Mouse (Mus musculus) splenic B cell, adult 2 months (primary cell): ENCODE measurements around the gene Samd4.

Experiments
- DNase-seq: peaks from one replicate; pipeline ENCODE4 v3.0.0-alpha.2; 2011; ENCODE audit warnings: low read depth, low spot score
- H3K27me3 ChIP-seq: 2 replicates; pipeline ENCODE4 v1.6.1; 2012; ENCODE audit warnings: mild to moderate bottlenecking, low read length, moderate library complexity, mixed read lengths; ENCODE audit not compliant: control insufficient read depth, poor library complexity, insufficient read depth, severe bottlenecking
- H3K36me3 ChIP-seq: 2 replicates; pipeline ENCODE4 v1.6.1; 2012; ENCODE audit warnings: mild to moderate bottlenecking, low read length, moderate library complexity, mixed read lengths; ENCODE audit not compliant: control insufficient read depth, poor library complexity, insufficient read depth, severe bottlenecking

Samd4 gene

DNA sequence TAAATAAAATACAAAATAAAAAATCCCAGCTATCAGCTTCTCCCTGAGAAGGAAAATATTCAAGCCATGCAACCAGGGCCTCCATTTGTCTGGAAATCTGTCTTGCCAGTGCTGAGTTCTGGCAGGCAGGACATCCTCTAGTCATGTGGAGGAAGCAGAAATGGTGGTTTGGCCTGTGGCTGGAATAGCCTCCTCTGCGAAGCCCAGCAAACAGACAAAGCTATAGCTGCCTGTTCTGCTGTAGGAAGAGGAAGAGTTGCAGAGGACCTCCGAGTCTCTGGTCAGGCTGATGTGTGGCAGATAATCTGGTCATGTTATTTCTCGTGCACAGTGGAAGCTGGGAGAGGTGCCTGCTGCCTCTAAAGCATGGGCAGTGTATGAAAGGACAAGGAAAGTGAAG is 256.2 kb downstream of the Samd4 start:
- H3K27me3 ChIP-seq, result no peaks in the 10 kb centered on the region
- no peak for DNase-seq
- no peaks in the 10 kb centered on the region for H3K36me3 ChIP-seq

DNA sequence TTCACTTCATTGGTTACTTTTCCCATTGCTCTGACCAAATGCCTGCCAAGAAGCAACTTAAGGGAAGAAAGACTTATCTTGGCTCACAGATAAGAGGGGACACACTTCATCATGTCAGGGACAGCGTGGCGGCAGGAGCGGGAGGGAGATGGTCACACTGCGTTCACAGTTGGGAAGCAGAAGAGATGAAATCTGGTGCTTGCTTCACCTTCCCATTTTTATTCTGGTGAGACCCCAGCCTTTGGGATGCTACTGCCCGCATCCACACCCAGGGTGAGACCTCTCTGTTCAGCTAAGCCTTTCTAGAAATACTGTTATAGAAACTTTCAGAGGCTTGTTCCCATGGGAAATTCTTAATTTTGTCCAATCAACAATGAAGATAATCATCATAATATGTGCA is 261.7 kb downstream of the Samd4 start:
- no peaks in the 10 kb centered on the region for H3K36me3 ChIP-seq
- no peaks in the 10 kb centered on the region for H3K27me3 ChIP-seq
- DNase-seq, result no peak

DNA sequence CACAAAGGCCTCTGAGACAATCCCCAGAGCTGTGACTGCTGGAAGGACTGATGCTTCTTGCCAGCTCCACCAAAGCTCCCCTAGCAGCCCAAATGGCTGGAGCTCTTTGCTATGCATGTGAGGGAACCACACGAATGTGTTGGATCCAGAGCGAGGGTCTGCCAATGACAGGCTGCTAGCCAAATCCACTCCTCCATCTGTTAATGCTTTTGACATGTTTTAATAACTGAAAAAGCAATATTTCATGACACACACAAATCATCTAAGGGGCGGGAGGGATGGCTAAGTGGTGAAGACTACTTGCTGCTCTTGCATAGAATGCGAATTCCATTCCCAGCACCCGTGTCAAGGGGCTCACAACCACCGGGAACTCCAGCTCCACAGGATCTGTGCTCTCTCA is 268.7 kb downstream of the Samd4 start:
- H3K36me3 ChIP-seq, result peaks cover 10% of the 10 kb centered on the region; the same call in 1 of the 2 replicates
- no peaks in the 10 kb centered on the region for H3K27me3 ChIP-seq
- no peak for DNase-seq

DNA sequence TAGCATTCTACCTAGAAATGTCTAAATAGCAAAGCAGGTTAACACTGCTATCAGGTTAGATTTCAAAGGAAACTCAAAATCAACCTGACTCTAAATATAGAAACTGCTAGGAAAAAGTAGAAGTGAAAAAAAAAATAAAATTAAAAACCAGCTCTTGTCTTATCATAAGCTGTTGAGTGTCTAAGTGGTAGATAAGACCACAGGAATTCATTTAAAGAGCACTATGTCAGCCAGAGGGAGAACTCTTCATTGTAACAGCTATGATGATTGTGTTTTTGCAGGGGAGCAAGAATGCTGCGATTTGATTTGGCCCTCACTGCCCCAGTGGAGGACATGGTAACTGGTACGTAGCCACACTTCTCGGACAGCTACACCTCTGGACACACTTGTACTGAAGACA is 271.6 kb downstream of the Samd4 start:
- Histone ChIP-seq H3K36me3 (peaks cover 16% of the 10 kb centered on the region; the same call in 1 of the 2 replicates), H3K27me3 (no peaks in the 10 kb centered on the region)
- no peak for DNase-seq
